Mouse (Mus musculus) frontal cortex, adult 2 months (tissue): ENCODE measurements around the gene Grcc10. TPM values are rescaled to one million over a fixed set of nuclear protein-coding genes. Genes with fewer than 3 reads are reported as not detected.

Experiments
- DNase-seq, 2 experiments: peaks; one replicate each; pipeline ENCODE4 v3.0.0; 2022; ENCODE audit warnings: low spot score in 1 of 2; ENCODE audit errors: extremely low spot score in 1 of 2
- polyA plus RNA-seq: library from polyadenylated mRNA; depleted of rRNA; stranded (reverse); fragments of >200 nt; gene quantifications from 2 replicates; pipeline ENCODE4 v1.2.3, GENCODE M21; 2012; rRNA removed

Grcc10 gene
- polyA plus RNA-seq, 1 experiment, result 383 TPM

GRCm38 (mm10) chr6:124702784-124703103 is 38.4 kb downstream of the Grcc10 start:
- DNase-seq, result peak; percentile 58 to 82

GRCm38 (mm10) chr6:124702102-124702783 is 38.9 kb downstream of the Grcc10 start:
- DNase-seq, result no peak

DNA sequence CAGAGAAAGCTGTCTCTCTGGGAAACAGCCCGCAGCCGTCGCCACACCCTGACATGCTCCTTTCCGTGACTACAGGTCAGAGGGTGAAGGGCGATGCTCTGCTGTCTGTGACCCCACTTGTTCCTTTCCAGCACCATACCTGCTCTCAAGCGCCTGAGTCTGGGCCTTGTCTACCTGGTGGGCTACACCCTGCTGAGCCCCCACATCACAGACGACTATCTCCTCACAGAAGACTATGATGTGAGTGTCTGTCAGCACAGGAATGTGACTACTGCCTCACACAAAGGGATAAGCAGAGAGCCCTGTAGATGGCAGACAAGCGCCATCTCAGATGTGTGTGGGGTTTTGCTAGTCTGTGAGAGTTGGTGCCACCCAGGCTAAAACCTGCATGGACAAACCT is 39.8 kb downstream of the Grcc10 start:
- DNase-seq, result no peak

DNA sequence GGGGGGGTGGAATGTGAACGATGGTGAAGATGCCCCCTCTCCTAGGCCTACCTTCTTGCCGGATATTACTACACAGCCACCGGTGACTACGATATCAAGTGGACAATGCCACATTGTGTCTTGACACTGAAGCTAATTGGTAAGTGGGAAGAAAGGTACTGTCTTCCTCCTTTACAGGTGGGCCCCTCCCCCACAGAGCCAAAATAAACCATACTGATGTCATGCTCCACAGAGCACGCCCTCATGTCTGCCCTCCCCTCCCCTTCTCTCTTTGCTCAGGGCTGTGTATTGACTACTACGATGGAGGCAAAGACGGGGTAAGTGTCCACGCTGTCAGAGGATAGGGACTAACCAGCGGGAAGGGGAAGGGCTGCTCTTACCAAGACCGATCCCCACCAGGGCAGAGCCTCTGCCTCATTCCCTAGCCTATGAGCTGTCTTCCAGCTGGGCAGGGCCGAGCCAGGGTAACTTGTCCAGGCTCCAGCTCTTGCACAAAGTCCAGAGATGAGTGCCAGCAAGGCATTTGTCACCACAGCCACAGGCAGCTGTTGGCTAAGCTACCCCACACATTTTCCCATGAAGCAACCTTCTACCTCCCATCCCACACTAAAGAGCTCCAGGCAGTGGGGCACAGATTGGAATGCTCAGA is 41.1 kb downstream of the Grcc10 start:
- DNase-seq, result peak; percentile 58 to 72

DNA sequence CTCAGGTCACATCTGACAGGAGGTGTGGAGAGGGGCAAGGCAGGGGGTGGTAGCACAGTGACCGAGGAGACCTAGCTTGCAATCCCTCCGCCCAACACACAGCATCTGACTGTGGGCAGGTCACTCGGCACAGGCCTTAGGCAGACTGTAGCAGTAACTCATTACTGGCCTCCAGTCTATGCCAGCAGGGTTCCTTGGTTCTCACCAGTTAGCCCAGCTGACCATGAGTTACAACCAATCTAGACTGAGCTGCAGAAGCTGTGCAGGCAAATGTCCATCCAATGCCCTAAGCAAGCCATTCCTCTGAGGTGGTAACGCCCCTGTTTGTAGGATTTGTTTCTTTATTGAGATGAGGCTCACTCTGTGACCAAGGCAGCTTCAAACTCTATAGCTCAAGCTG is 41.8 kb downstream of the Grcc10 start:
- DNase-seq, result no peak

- DNase-seq, result no peak
Observed at GRCm38 (mm10) chr6:124698751-124699150, 42.4 kb downstream of the Grcc10 start.

GRCm38 (mm10) chr6:124696441-124697150 is 44.6 kb downstream of the Grcc10 start:
- no peak for DNase-seq

GRCm38 (mm10) chr6:124694166-124694955 is 46.8 kb downstream of the Grcc10 start:
- DNase-seq, result peak; percentile 47 to 54

DNA sequence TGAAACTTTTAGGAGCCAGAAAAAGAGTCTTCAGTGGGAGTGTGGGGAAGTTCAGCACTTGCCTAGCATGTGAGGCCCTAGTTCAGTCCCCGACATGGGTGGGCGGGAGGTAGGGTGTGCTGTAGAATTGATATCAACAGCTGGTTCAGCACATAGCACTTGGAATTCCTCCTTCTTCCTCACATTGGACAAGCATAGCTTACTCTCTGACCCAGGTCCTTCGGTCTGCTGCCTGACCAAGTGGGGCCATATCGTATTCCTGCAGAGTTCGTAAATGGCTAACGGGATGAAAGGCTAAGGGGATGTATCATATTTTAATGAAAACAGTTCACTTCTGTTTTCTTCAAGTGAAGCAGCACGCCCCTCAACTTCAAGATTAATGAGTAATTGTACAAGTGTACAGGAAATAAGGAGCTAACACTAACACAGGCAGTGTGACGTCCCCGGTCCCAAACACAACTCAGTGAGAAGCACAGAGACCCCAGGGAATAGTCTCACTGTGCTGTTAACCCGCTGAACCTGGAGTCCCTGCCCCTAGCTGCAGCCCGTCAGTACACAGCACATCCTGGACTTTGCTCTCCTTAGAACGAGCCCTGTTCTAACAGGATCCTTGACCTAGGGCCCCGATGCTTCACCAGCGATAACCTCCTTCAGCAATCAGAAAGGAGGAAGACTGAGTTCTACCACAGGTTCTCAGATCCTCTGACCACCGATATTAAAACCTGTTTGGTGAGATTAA is 47.8 kb downstream of the Grcc10 start:
- no peak for DNase-seq

DNA sequence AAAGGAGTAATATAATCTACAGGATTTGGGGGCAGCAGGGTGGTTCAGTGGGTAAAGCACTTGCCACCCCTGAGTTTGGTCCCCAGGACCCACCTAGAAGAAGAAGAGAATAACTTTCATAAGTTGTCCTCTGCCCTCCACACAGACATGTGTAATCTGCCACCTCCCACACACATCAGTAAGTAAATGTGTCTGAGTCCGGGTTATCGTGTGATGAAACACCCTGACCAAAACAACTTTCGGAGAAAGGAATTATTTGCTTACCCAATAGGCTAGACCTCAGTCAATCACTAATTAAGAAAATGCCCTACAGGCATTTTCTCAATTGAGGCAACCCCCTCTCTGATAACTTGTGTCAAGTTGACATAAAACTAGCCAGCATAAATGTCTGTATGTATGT is 50.7 kb downstream of the Grcc10 start:
- no peak for DNase-seq

Other genes starting within 250 kb of the Grcc10 start
- gene C1rl, start 248.3 kb downstream of the Grcc10 start, polyA plus RNA-seq, result 0.19 and 0.36 TPM in 2 replicates
- 0.97 and 1.1 TPM in 2 replicates for gene C1ra, start 229.0 kb downstream of the Grcc10 start, polyA plus RNA-seq
- 1.6 and 2.3 TPM in 2 replicates for gene C1s1, start 199.0 kb downstream of the Grcc10 start, polyA plus RNA-seq
- gene C1rb, start 171.1 kb downstream of the Grcc10 start, polyA plus RNA-seq, result not detected in 2 replicates
- gene C1s2, start 105.3 kb downstream of the Grcc10 start, polyA plus RNA-seq, result 0.59 and 0.62 TPM in 2 replicates
- 43.0 and 45.9 TPM in 2 replicates for gene Lpcat3, start 78.3 kb downstream of the Grcc10 start, polyA plus RNA-seq
- 62.4 and 68.0 TPM in 2 replicates for gene Emg1, start 29.2 kb downstream of the Grcc10 start, polyA plus RNA-seq
- gene Phb2, start 29.0 kb downstream of the Grcc10 start, polyA plus RNA-seq, result 107 and 108 TPM in 2 replicates
- 5.1 and 7.1 TPM in 2 replicates for gene Ptpn6, start 2.7 kb downstream of the Grcc10 start, polyA plus RNA-seq
- gene Gm45234, start 14.6 kb upstream of the Grcc10 start, polyA plus RNA-seq, result not detected in 2 replicates
- 75.6 and 84.2 TPM in 2 replicates for gene Atn1, start 15.2 kb upstream of the Grcc10 start, polyA plus RNA-seq
- gene Eno2, start 28.3 kb upstream of the Grcc10 start, polyA plus RNA-seq, result 822 and 850 TPM in 2 replicates
- gene Lrrc23, start 38.4 kb upstream of the Grcc10 start, polyA plus RNA-seq, result 5.0 and 7.6 TPM in 2 replicates
- 7.0 and 7.3 TPM in 2 replicates for gene Spsb2, start 67.3 kb upstream of the Grcc10 start, polyA plus RNA-seq
- gene Tpi1, start 72.9 kb upstream of the Grcc10 start, polyA plus RNA-seq, result 861 and 922 TPM in 2 replicates
- 133 and 147 TPM in 2 replicates for gene Usp5, start 88.1 kb upstream of the Grcc10 start, polyA plus RNA-seq
- gene Cdca3, start 88.2 kb upstream of the Grcc10 start, polyA plus RNA-seq, result 2.2 and 2.8 TPM in 2 replicates
- gene Gnb3, start 98.9 kb upstream of the Grcc10 start, polyA plus RNA-seq, result 0.50 and 0.53 TPM in 2 replicates
- gene P3h3, start 116.4 kb upstream of the Grcc10 start, polyA plus RNA-seq, result 80.2 and 83.2 TPM in 2 replicates
- 190 and 200 TPM in 2 replicates for gene Gpr162, start 122.6 kb upstream of the Grcc10 start, polyA plus RNA-seq
- gene Cd4, start 146.8 kb upstream of the Grcc10 start, polyA plus RNA-seq, result 0.64 and 1.3 TPM in 2 replicates
- 5.9 and 6.0 TPM in 2 replicates for gene Lag3, start 170.3 kb upstream of the Grcc10 start, polyA plus RNA-seq
- 1,541 and 1,645 TPM in 2 replicates for gene Ptms, start 178.7 kb upstream of the Grcc10 start, polyA plus RNA-seq
- gene Mlf2, start 190.0 kb upstream of the Grcc10 start, polyA plus RNA-seq, result 689 and 754 TPM in 2 replicates
- 261 and 265 TPM in 2 replicates for gene Cops7a, start 224.2 kb upstream of the Grcc10 start, polyA plus RNA-seq